In the genomic region with DNA sequence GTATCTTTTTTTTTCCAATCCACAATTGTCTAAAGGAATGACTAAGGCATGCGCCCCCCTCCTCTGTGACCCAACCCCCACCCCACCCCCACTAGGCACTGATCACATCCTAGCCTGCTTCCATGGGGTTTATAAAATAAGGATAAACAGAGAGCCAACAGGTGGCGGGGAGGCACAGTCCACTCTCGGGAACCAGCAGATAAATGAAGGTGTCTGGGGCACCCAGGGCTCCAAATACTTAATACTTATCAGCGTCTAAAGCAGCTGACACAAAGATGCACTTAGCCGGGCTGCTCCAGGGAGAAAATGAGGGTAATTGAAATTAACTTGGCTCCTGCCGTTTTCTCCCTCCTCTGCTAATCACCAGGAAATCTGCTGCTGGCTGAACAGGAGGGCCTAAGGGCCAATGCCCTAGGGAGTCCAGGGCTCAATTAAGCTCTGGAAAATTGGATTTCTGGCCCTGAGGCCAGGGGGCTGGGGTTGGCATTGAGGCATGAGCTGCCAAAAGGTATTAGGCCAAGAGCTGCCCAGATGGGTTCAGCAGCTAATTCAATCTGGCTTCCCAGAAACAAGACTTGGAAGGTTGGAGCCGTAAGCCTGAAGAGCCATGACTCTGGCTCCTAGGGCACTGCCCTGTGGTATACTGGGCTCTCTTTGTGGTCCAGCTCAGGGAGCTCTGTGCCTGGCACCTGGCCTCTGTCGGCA, we compare ENCODE assay signal across 9 mouse cellular contexts. TPM values are rescaled to one million over a fixed set of nuclear protein-coding genes. Genes with fewer than 3 reads are reported as not detected.
DNase-seq lines count a peak whose midpoint lies in the region; ATAC-seq and TF ChIP-seq lines count a peak whose summit lies in the region.
"Had no signal": no experiment of that assay in that cellular context is flagged by ENCODE, and none has a peak within 500 bp of the region (broad histone marks: within the 10 kb centered on the region; RNA-seq: fewer than 3 reads in every experiment).

No protein-coding gene starts in this region.

- peak; percentile 57; the same call in 1 of the 2 replicates for ATAC-seq in forebrain, embryonic 15.5 days (replicated peaks)
- ATAC-seq in limb, embryonic 13.5 days (ENCODE audit: low FRiP score, low read depth) = no peak

- TF ChIP-seq POLR2A in brain, embryonic 14.5 days (IDR thresholded peaks at IDR 0.05; ENCODE audit: borderline replicate concordance, extremely low read depth, insufficient read depth, insufficient read length, poor library complexity, severe bottlenecking) = no peak
- no peak for TF ChIP-seq POLR2A in kidney, adult 2 months (IDR thresholded peaks at IDR 0.05; ENCODE audit: low read depth, low read length)

- H3K4me3 ChIP-seq in forebrain, embryonic 15.5 days = no peak overlapping the region
- no peak overlapping the region for H3K4me3 ChIP-seq in limb, embryonic 13.5 days
- no peak overlapping the region for H3K4me3 ChIP-seq in kidney, adult 2 months (ENCODE audit: insufficient read depth, low read depth, low read length)
- H3K4me3 ChIP-seq: erythroblast, embryonic 14.5 days had no signal

- H3K27ac ChIP-seq in forebrain, embryonic 15.5 days (replicated peaks) = peak overlapping the region; percentile 20; the same call in 1 of the 2 replicates
- H3K27ac ChIP-seq in limb, embryonic 13.5 days = no peak overlapping the region
- no peak overlapping the region for H3K27ac ChIP-seq in kidney, adult 2 months (ENCODE audit: insufficient read depth, low read depth, low read length)

- peaks cover 11% of the 10 kb centered on the region for H3K4me1 ChIP-seq in forebrain, embryonic 15.5 days
- peaks cover 12% of the 10 kb centered on the region; the same call in 1 of the 2 replicates for H3K4me1 ChIP-seq in limb, embryonic 13.5 days
- no peaks in the 10 kb centered on the region for H3K4me1 ChIP-seq in kidney, adult 2 months (ENCODE audit: control insufficient read depth, insufficient read depth, low read length)

- no peak overlapping the region for H3K4me2 ChIP-seq in forebrain, embryonic 15.5 days (replicated peaks)
- H3K4me2 ChIP-seq in limb, embryonic 13.5 days (replicated peaks) = no peak overlapping the region

- no peaks in the 10 kb centered on the region for H3K36me3 ChIP-seq in forebrain, embryonic 15.5 days
- H3K36me3 ChIP-seq in limb, embryonic 13.5 days = no peaks in the 10 kb centered on the region
- H3K36me3 ChIP-seq in kidney, adult 2 months (ENCODE audit: control insufficient read depth, insufficient read depth, low read length) = no peaks in the 10 kb centered on the region

- no peak for TF ChIP-seq CTCF in brain, embryonic 14.5 days (IDR thresholded peaks at IDR 0.05; ENCODE audit: borderline replicate concordance, extremely low read depth, insufficient read depth, insufficient read length)
- no peak for TF ChIP-seq CTCF in kidney, adult 2 months (conservative IDR thresholded peaks at IDR 0.05; ENCODE audit: insufficient read depth, insufficient read length, low read depth, low read length)

- no peaks in the 10 kb centered on the region for H3K27me3 ChIP-seq in forebrain, embryonic 15.5 days
- no peaks in the 10 kb centered on the region for H3K27me3 ChIP-seq in limb, embryonic 13.5 days
- H3K27me3 ChIP-seq in kidney, adult 2 months (replicated peaks; ENCODE audit: control insufficient read depth, insufficient read depth, low read length) = no peaks in the 10 kb centered on the region

- H3K9me3 ChIP-seq in forebrain, embryonic 15.5 days = no peaks in the 10 kb centered on the region
- H3K9me3 ChIP-seq in limb, embryonic 13.5 days = no peaks in the 10 kb centered on the region

- H3K9ac ChIP-seq in forebrain, embryonic 15.5 days (replicated peaks) = no peak overlapping the region
- H3K9ac ChIP-seq in limb, embryonic 13.5 days = peak overlapping the region; percentile 19; the same call in 1 of the 2 replicates

- DNase-seq in adrenal gland, adult 8-10 months = peak; percentile 35
- peak; percentile 92 for DNase-seq in brain, embryonic 14.5 days (ENCODE audit: low read depth)
- DNase-seq in kidney, adult 2 months = no peak
- no peak for DNase-seq in heart, adult 8-10 months (ENCODE audit: low spot score)
- DNase-seq in spleen, postnatal 4 days (ENCODE audit: low spot score in 2 of 2) = no peak
- no peak for DNase-seq in gastrocnemius, postnatal 25 days

- 8% methylated on average over 8 of the region's 8 CpGs for WGBS in forebrain, embryonic 15.5 days
- WGBS in limb, embryonic 13.5 days = 22% methylated on average over 8 of the region's 8 CpGs
- WGBS in kidney, adult 2 months = 57% methylated on average over 8 of the region's 8 CpGs

RNA-seq across cellular contexts. Expression of a gene that starts 18.8 kb away (rescaled TPM):
- total RNA-seq in adrenal gland, adult 8-10 months (2022) = 10 to 100 TPM; 11.0 to 22.1 (median 12.2) TPM
- polyA plus RNA-seq in brain, embryonic 14.5 days (2012; rRNA removed) = 1.4 and 2.1 TPM in 2 replicates
- polyA plus RNA-seq in forebrain, embryonic 15.5 days (2015; fragmentation: Nextera tagmentation; extraction: Ambion mirVana) = 0.23 and 0.51 TPM in 2 replicates
- polyA plus RNA-seq in limb, embryonic 13.5 days (2015; fragmentation: Nextera tagmentation; extraction: Ambion mirVana) = 0.14 TPM in 2 replicates
- polyA plus RNA-seq in kidney, adult 2 months (2012; rRNA removed) = 0.43 and 1.4 TPM in 2 replicates
- total RNA-seq in heart, adult 8-10 months (2022) = under 1 TPM in 1 of 4 experiments, not detected in 3; 0.06 TPM
- total RNA-seq in gastrocnemius, postnatal 25 days (2021) = under 1 TPM in 1 of 2 experiments, not detected in 1; 0.27 TPM
- polyA plus RNA-seq: erythroblast, embryonic 14.5 days had no signal

RNA-seq across cellular contexts. Expression of a gene that starts 41.0 kb away (rescaled TPM):
- total RNA-seq in adrenal gland, adult 8-10 months (2022) = 10 to 100 TPM; 15.0 to 38.6 (median 22.9) TPM
- polyA plus RNA-seq in brain, embryonic 14.5 days (2012; rRNA removed) = 9.3 and 14.9 TPM in 2 replicates
- polyA plus RNA-seq in forebrain, embryonic 15.5 days (2015; fragmentation: Nextera tagmentation; extraction: Ambion mirVana) = 3.7 and 3.8 TPM in 2 replicates
- polyA plus RNA-seq in limb, embryonic 13.5 days (2015; fragmentation: Nextera tagmentation; extraction: Ambion mirVana) = 0.05 and 0.06 TPM in 2 replicates
- 0.42 and 2.1 TPM in 2 replicates for polyA plus RNA-seq in kidney, adult 2 months (2012; rRNA removed)
- not detected for total RNA-seq in heart, adult 8-10 months (2022)
- total RNA-seq in gastrocnemius, postnatal 25 days (2021) = not detected
- polyA plus RNA-seq: erythroblast, embryonic 14.5 days had no signal

Comparison
In these comparisons a context has a peak if more than half of its experiments do, and no peak if none do; other contexts are left out.
1. DNase-seq: peak in adrenal gland, adult 8-10 months (single experiment) and brain, embryonic 14.5 days (single experiment); none in kidney, adult 2 months (single experiment), heart, adult 8-10 months (single experiment), spleen, postnatal 4 days (0 of 2) and gastrocnemius, postnatal 25 days (single experiment).